Mouse (Mus musculus) adrenal gland, postnatal 0 days (tissue): ENCODE data around the gene Gm14698. TPM values are rescaled to one million over a fixed set of nuclear protein-coding genes. Genes with fewer than 3 reads are reported as not detected.

Source experiments
- polyA plus RNA-seq: library from polyadenylated mRNA; unstranded; fragments of >200 nt; fragmentation: Nextera tagmentation; extraction: Ambion mirVana; gene quantifications from 2 replicates; pipeline ENCODE4 v1.2.1, GENCODE M21; 2015

Gm14698 gene
- 1.5 and 1.9 TPM in 2 replicates for polyA plus RNA-seq

GRCm38 (mm10) chrX:68821059-68821458 lies at the start of gene Gm14698:
Gm14698 (plus strand) TSS chrX:68821093.

Other genes starting within 250 kb of the Gm14698 start
- gene Fmr1, start 142.6 kb upstream of the Gm14698 start, polyA plus RNA-seq, result 28.6 and 28.9 TPM in 2 replicates
- not detected in 2 replicates for gene Fmr1nb, start 59.3 kb upstream of the Gm14698 start, polyA plus RNA-seq
- not detected in 2 replicates for gene Gm6812, start 72.0 kb downstream of the Gm14698 start, polyA plus RNA-seq